Mouse (Mus musculus): Measurements from ENCODE around the gene Lgi1.

Gene Lgi1

GRCm38 (mm10) chr19:38264505-38265500, at the start of gene Lgi1:
Gene Lgi1, plus strand, starts transcription at chr19:38264536.
- DNase-seq = no peak

GRCm38 (mm10) chr19:38217696-38218095, 46.6 kb upstream of the Lgi1 start:
- DNase-seq = no peak

DNA sequence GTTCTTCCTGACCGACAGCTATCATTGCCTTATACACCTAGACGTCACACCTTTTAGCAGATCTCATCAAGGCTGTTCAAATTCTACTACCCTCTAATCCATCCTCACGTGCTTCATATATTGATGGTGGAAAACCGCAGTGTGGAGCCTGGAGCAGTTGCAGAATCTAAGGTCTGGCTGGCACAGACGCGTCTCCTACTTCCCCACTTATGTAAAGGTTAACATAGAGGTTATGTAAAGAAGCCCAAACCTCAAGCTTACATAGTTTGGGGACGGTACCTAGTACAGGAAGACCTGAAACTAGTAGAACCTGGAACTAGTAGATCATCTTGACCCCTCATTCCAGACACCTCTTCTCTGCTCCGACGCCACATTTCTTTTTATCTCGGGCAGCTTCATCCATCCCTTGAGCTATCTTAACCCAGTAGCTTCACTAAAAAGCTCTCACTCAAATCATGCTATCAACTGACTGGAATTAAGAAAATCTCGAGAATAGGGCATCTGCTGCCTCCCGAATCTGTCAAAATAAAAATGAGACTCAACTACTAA, 40.9 kb upstream of the Lgi1 start:
- no peak for DNase-seq

GRCm38 (mm10) chr19:38223905-38224684, 40.2 kb upstream of the Lgi1 start, which contains the start of gene Fra10ac1:
Gene Fra10ac1, minus strand, starts transcription at chr19:38224156.
- DNase-seq = peak; percentile 86

- peak; percentile 4 for DNase-seq
These were observed 39.7 kb upstream of the Lgi1 start for GRCm38 (mm10) chr19:38224685-38225060.

DNA sequence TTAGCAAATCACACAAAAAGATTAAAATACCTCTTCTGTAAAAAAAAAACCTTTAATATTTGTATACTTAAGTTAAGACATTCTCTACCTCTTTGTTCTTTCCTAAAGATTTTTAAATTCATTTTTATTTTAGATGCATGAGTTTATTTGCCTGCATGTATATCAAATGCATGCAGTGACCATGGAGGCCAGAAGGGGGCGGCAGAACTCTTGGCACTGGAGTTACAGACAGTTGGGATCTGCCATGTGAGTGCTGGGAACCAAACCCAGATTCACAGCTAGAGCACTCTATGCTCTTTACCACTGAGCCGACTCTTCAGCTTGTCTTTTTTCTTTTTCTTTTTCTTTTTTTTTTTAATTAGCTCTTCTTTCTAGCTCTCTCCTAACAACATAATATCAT, 35.6 kb upstream of the Lgi1 start:
- DNase-seq = no peak

- DNase-seq = peak; percentile 9
These were observed 32.2 kb upstream of the Lgi1 start for GRCm38 (mm10) chr19:38232087-38232486.

DNA sequence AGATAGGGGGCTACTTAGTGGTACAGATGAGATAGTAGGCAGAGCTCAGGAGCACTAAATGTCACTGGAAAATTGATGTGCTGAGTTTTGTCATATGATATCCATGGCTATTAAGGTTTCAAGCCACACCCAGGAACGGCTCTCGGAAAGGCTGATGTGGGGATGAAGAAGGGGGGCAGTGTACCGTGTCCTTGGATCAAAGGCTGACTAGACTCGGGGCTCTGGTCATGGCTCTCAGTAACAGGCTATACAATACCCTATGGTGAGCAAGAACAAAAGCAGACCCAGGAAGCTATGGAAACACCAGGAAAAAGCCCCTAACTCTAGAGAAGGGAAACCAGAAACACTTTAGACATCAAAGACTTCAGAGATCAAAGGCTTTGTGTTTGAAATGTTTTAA, 31.8 kb upstream of the Lgi1 start:
- no peak for DNase-seq

DNA sequence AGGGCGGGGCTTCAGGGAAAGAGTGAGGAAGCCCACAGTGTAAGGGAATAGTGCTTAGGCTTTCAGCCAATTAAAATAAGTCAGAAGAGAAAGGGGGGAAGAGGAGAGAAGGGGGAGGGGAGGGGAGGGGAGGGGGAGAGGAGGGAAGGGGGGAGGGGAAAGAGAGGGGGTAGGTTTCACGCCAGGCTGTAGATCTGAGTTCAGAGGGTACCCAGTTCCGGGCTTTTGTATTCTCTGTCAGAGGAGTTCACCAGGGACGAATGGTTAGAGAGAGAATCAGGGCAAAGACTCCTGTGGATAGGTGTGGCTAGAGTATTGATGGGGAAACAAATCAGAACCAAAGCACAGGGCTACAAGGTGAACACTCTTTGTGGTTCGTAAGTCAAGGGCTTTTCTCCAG, 27.8 kb upstream of the Lgi1 start:
- no peak for DNase-seq

GRCm38 (mm10) chr19:38237834-38238212, 26.5 kb upstream of the Lgi1 start:
- no peak for DNase-seq

GRCm38 (mm10) chr19:38238213-38238951, 26.0 kb upstream of the Lgi1 start:
- no peak for DNase-seq

DNA sequence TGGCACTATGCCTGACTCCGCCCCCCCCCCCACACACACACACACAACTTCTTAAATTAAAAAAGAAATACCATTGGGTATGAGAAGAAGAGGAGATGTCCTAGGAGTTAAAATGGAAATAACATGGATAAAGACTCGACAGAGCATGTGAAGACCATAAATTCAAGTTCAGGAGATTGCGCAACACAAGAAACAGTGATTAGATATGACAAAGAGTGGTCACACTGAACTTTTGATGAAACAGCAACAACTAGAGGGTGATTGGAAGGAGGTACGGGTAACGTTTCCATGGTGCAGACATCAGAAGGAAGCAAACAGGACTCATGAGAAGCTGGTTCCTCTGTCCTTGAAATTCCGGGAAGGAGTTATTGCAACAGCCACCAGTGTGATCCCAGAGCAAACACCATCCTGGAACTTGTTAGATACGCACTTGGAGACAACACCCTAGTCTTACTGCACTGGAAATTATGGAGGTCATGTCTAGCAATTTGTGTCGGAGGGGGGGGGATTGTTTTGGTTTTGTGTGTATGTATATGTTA, 22.0 kb upstream of the Lgi1 start:
- no peak for DNase-seq

DNA sequence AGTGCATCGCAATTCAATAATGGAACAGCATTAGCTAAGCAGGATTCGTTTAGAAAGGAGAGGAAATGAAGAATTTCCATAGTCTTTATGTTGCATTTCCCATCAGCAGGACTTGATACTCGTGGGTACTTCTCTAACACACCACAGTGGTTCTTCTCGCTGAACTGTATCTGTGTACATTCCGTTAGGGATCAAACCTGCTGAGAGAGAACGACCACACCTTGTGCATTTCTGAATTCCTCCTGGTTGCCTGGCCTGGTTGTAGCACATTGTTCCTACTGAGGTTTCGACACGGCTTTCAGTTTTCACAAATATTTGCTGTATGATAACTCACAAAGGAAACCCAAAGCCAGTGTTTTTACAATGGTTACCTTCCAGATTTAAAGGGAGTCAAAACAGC, 19.6 kb upstream of the Lgi1 start:
- no peak for DNase-seq

GRCm38 (mm10) chr19:38245361-38246176, 18.8 kb upstream of the Lgi1 start:
- no peak for DNase-seq

DNA sequence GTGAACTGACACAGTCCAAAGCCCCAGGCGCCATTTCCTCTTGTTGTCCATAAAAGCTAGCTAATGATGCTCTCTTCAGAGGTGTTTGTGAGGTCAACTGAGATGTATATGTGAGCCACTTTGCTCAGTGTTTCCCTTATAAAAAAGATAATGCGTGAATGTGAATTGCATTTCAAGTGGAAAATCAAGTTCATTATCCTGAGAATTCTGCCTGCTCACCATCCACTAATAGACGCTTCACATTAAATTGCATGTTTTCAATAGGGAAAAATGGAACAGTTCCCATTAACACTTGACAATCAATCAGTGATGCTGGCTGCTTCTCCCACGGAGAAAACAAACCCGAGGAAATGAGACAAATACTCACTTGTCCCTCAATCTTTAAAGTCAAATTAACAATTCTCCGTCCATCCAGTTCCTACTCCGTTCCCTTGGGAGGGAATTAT, 18.1 kb upstream of the Lgi1 start:
- DNase-seq = no peak

DNA sequence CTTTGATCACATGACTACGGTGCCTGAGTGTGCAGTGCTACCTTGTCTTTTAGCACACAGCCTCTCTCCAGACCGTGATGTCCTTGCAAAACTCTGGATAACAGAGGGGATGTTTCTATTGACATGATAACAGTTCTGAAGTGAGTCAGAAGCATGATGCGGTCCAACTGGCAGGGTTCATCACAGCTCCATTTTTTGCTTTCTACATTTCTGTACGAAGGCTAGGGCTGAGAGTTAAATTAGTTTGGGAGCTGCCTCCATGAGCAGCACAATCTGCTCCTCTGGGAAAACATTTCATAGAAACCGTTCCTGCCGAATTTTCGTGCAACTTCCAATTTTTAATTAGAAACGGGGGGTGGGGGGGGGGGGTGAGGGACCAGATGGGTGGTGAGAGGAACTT, 14.7 kb upstream of the Lgi1 start:
- DNase-seq = no peak

- peak; percentile 27 for DNase-seq
These were observed 10.5 kb upstream of the Lgi1 start for GRCm38 (mm10) chr19:38253796-38254195.

DNA sequence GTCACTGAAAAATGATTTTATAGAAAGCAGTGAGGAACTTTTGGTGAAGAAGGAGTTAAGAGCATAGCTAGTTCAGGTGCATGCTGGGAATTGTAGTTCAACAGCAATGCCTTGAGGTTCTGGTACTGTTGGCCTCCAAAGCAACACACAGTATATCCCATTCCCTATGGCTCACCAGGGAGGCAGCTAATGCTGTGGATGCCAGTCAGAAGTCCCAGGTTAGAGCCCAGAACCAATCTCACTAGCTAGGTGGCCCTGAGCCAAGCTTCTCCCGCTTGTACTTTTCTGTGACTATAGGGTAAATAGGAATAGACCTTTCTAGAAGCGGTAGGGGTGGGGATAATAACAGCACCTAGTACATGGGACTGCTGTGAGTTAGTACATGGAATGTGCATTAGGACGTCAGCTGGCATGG, 5.7 kb upstream of the Lgi1 start:
- DNase-seq = no peak

DNA sequence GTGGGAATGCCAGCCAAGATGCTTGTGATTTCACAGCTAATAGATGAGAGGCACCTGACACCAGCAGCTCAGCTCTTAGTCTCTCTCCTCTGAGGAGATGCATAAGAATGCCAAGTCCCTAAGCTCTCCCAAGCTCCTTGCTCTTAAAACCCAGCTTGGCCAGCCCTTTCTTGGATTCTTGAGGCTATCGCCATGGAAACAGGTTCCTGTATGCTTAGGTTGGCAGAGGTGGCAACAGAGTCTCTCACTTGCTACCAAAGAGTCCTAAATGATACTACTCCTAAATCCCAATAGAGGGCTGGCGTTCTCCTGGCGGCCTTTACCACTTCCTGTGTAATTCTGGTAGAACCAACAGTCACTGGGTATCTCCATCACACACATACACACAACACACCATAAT, 4.9 kb upstream of the Lgi1 start:
- DNase-seq = no peak

DNA sequence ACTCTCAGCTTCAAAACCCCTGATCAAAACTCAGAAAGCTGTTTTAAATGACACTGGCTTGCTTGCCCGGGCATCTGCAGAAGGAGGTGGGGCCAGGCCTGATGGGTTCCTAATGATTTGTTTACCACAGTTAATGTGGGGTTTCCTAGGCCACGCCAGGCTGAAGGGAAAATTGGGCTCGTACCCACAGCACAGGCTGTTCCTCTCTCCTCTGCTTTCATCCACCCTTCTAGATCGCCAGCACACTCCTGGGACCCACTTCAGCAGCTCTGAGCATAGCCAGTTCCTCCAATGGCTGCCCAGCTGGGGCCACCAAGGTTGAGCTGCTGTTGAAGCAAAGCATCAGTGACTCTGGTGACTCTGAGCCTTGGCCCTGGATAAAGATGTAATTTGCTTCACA, 4.0 kb upstream of the Lgi1 start:
- DNase-seq = no peak

DNA sequence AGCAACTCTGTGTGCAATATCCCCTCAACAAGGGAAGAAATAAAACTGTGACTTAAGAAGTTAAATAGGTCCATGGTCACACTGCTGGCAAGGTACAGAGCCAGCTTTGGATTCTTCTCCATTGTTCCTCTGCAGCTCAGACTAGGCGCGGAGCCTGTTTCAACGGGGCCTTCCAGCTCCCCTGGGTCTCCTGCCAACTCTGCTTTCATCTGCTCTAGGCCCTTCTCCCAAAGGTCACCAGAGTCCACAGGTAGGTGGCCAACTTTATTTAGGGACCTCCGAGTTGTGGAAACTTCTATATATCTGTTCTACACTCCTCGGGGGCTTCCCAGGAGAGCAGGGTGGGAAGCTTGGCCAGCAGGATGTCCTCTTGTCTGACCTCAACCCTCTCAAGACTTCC, 3.0 kb upstream of the Lgi1 start:
- DNase-seq = no peak

Measured in kidney, adult 11 months (tissue).